In genomic region chr4:102480830-102481484, GRCm38 (mm10) we compare ENCODE assay signal across 8 mouse cellular contexts.
A peak's percentile ranks its signal among the peaks of the same experiment; 100 is the strongest.
DNase-seq lines count a peak whose midpoint lies in the region; ATAC-seq and TF ChIP-seq lines count a peak whose summit lies in the region.

No protein-coding gene starts in this region.

- H3K27me3 ChIP-seq in forebrain, embryonic 14.5 days (replicated peaks; ENCODE audit: control insufficient read depth, insufficient read depth, low read length): no peaks in the 10 kb centered on the region
- H3K27me3 ChIP-seq in forebrain, embryonic 11.5 days (ENCODE audit: control insufficient read depth, insufficient read depth, low read length): no peaks in the 10 kb centered on the region
- no peaks in the 10 kb centered on the region for H3K27me3 ChIP-seq in midbrain, embryonic 14.5 days (ENCODE audit: control insufficient read depth, insufficient read depth, low read length)

- H3K4me2 ChIP-seq in forebrain, embryonic 14.5 days (ENCODE audit: low read length): no peak overlapping the region
- H3K4me2 ChIP-seq in forebrain, embryonic 11.5 days (ENCODE audit: low read depth, low read length, severe bottlenecking): no peak overlapping the region
- H3K4me2 ChIP-seq in midbrain, embryonic 14.5 days (ENCODE audit: low read length): no peak overlapping the region

- no peak overlapping the region for H3K4me3 ChIP-seq in forebrain, embryonic 14.5 days (ENCODE audit: low read depth, low read length)
- no peak overlapping the region for H3K4me3 ChIP-seq in forebrain, embryonic 11.5 days (ENCODE audit: low read depth, low read length)
- no peak overlapping the region for H3K4me3 ChIP-seq in cortical plate, adult 2 months (ENCODE audit: insufficient read depth, low read length)
- H3K4me3 ChIP-seq in midbrain, embryonic 14.5 days (replicated peaks; ENCODE audit: low read depth, low read length): no peak overlapping the region

- H3K4me1 ChIP-seq in forebrain, embryonic 14.5 days (ENCODE audit: control insufficient read depth, insufficient read depth, low read length): peaks cover 2% of the 10 kb centered on the region; the same call in 1 of the 2 replicates
- H3K4me1 ChIP-seq in forebrain, embryonic 11.5 days (replicated peaks; ENCODE audit: control insufficient read depth, insufficient read depth, low read length): no peaks in the 10 kb centered on the region
- no peaks in the 10 kb centered on the region; the same call in 1 of the 2 replicates for H3K4me1 ChIP-seq in cortical plate, adult 2 months (ENCODE audit: control insufficient read depth, insufficient read depth, low read length)
- H3K4me1 ChIP-seq in midbrain, embryonic 14.5 days (ENCODE audit: control insufficient read depth, insufficient read depth, low read length): no peaks in the 10 kb centered on the region

- H3K9me3 ChIP-seq in forebrain, embryonic 14.5 days (replicated peaks; ENCODE audit: control insufficient read depth, low read length): no peaks in the 10 kb centered on the region
- H3K9me3 ChIP-seq in forebrain, embryonic 11.5 days (ENCODE audit: control insufficient read depth, low read length): no peaks in the 10 kb centered on the region
- H3K9me3 ChIP-seq in midbrain, embryonic 14.5 days (ENCODE audit: control insufficient read depth, low read length): no peaks in the 10 kb centered on the region

- DNase-seq in forebrain, embryonic 14.5 days (ENCODE audit: low spot score): peak; percentile 69
- DNase-seq in forebrain, embryonic 11.5 days (ENCODE audit: low spot score): no peak
- peak; percentile 25 for DNase-seq in 416B (ENCODE audit: low read depth)
- DNase-seq in kidney, adult 9 months: peak; percentile 47
- DNase-seq in midbrain, embryonic 14.5 days: peak; percentile 81
- DNase-seq in thymus, postnatal 36 days: no peak

- H3K36me3 ChIP-seq in forebrain, embryonic 14.5 days (ENCODE audit: control insufficient read depth, insufficient read depth, low read length): no peaks in the 10 kb centered on the region
- no peaks in the 10 kb centered on the region for H3K36me3 ChIP-seq in forebrain, embryonic 11.5 days (ENCODE audit: control insufficient read depth, insufficient read depth, low read length)
- H3K36me3 ChIP-seq in midbrain, embryonic 14.5 days (ENCODE audit: control insufficient read depth, insufficient read depth, low read length): no peaks in the 10 kb centered on the region

- WGBS in forebrain, embryonic 14.5 days: 67% methylated on average over 6 of the region's 6 CpGs
- 57% methylated on average over 6 of the region's 6 CpGs for WGBS in forebrain, embryonic 11.5 days
- 62% methylated on average over 6 of the region's 6 CpGs for WGBS in midbrain, embryonic 14.5 days

- peak; percentile 58 for ATAC-seq in forebrain, embryonic 14.5 days
- no peak for ATAC-seq in forebrain, embryonic 11.5 days (replicated peaks; ENCODE audit: low FRiP score)
- ATAC-seq in midbrain, embryonic 14.5 days (ENCODE audit: low FRiP score, low TSS enrichment): no peak; the same call in 1 of the 2 replicates
- no peak for ATAC-seq in megakaryocyte, adult 5-6 weeks (ENCODE audit: poor library complexity, severe bottlenecking)

- no peak for TF ChIP-seq POLR2A in cortical plate, adult 2 months (IDR thresholded peaks at IDR 0.05; ENCODE audit: extremely low read depth, insufficient read depth, low read length)

- peak; percentile 93 for TF ChIP-seq CTCF in cortical plate, adult 2 months (IDR thresholded peaks at IDR 0.05; ENCODE audit: extremely low read depth, insufficient read depth, low read length)

- H3K9ac ChIP-seq in forebrain, embryonic 14.5 days (ENCODE audit: low read length): no peak overlapping the region
- H3K9ac ChIP-seq in forebrain, embryonic 11.5 days (ENCODE audit: low read length): no peak overlapping the region
- no peak overlapping the region for H3K9ac ChIP-seq in midbrain, embryonic 14.5 days (replicated peaks; ENCODE audit: low read length)

- no peak overlapping the region for H3K27ac ChIP-seq in forebrain, embryonic 14.5 days (ENCODE audit: low read depth, low read length)
- no peak overlapping the region for H3K27ac ChIP-seq in forebrain, embryonic 11.5 days (ENCODE audit: low read depth, low read length)
- H3K27ac ChIP-seq in cortical plate, adult 2 months (ENCODE audit: insufficient read depth, low read length): no peak overlapping the region
- H3K27ac ChIP-seq in midbrain, embryonic 14.5 days (replicated peaks; ENCODE audit: low read depth, low read length): no peak overlapping the region

Comparison
In these comparisons a context has a peak if more than half of its experiments do, and no peak if none do; other contexts are left out.
1. DNase-seq: peak in forebrain, embryonic 14.5 days (single experiment), 416B (single experiment), kidney, adult 9 months (single experiment) and midbrain, embryonic 14.5 days (single experiment); none in forebrain, embryonic 11.5 days (single experiment) and thymus, postnatal 36 days (0 of 2).